Mouse (Mus musculus): Measurements from ENCODE around the gene Ifnar1. TPM values are rescaled to one million over a fixed set of nuclear protein-coding genes. Genes with fewer than 3 reads are reported as not detected.

Gene Ifnar1
- polyA plus RNA-seq, 1 experiment: 16.2 TPM

GRCm38 (mm10) chr16:91548996-91549395, 64.0 kb downstream of the Ifnar1 start:
- TF ChIP-seq E2F4 (IDR thresholded peaks at IDR 0.05; ENCODE audit: insufficient read depth) (no peak), REST (IDR thresholded peaks at IDR 0.05; ENCODE audit: insufficient read depth, insufficient read length) (no peak), MYOD1 (IDR thresholded peaks at IDR 0.05; ENCODE audit: control insufficient read depth in 1 of 3, insufficient read length in 2 of 3, low read depth in 2 of 3) (no peak)
- H3K27me3 ChIP-seq (ENCODE audit: control insufficient read depth, insufficient read depth, insufficient read length): no peaks in the 10 kb centered on the region

GRCm38 (mm10) chr16:91549616-91550015, 64.6 kb downstream of the Ifnar1 start:
- no peak overlapping the region for H3K4me2 ChIP-seq (ENCODE audit: low read depth)
- H3K36me3 ChIP-seq (ENCODE audit: control insufficient read depth, insufficient read depth): no peaks in the 10 kb centered on the region
- no peak overlapping the region for H3ac ChIP-seq (ENCODE audit: control insufficient read depth, insufficient read length)
- no peak overlapping the region for H3K4me3 ChIP-seq
- TF ChIP-seq POLR2AphosphoS2 (IDR thresholded peaks at IDR 0.05; ENCODE audit: insufficient read length, low read depth) (no peak), E2F4 (IDR thresholded peaks at IDR 0.05; ENCODE audit: insufficient read depth) (no peak), POLR2A (IDR thresholded peaks at IDR 0.05; ENCODE audit: insufficient read length, low read depth) (no peak), MYOD1 (IDR thresholded peaks at IDR 0.05; ENCODE audit: control insufficient read depth in 1 of 3, insufficient read length in 2 of 3, low read depth in 2 of 3) (no peak), TCF12 (IDR thresholded peaks at IDR 0.05; ENCODE audit: insufficient read depth, poor library complexity, severe bottlenecking) (no peak), CEBPB (IDR thresholded peaks at IDR 0.05; ENCODE audit: insufficient read depth, poor library complexity, severe bottlenecking) (no peak), TCF3 (IDR thresholded peaks at IDR 0.05; ENCODE audit: insufficient read length, low read depth) (no peak), REST (IDR thresholded peaks at IDR 0.05; ENCODE audit: insufficient read depth, insufficient read length) (no peak), SRF (IDR thresholded peaks at IDR 0.05; ENCODE audit: control insufficient read depth, insufficient read length, low read depth) (no peak), USF1 (IDR thresholded peaks at IDR 0.05; ENCODE audit: low read depth) (no peak), MYOG (IDR thresholded peaks at IDR 0.05; ENCODE audit: control insufficient read depth in 1 of 3, insufficient read depth in 1 of 3, insufficient read length in 2 of 3, low read depth in 2 of 3) (no peak), MAX (IDR thresholded peaks at IDR 0.05; ENCODE audit: low read depth) (no peak)
- peaks cover 22% of the 10 kb centered on the region for H3K79me2 ChIP-seq (ENCODE audit: control insufficient read depth, insufficient read depth)
- H3K27me3 ChIP-seq (ENCODE audit: control insufficient read depth, insufficient read depth, insufficient read length): no peaks in the 10 kb centered on the region

More at GRCm38 (mm10) chr16:91548996-91549395, 64.0 kb downstream of the Ifnar1 start:
- Histone ChIP-seq H3K4me3 (no peak overlapping the region), H3K4me2 (ENCODE audit: low read depth) (peak overlapping the region; percentile 92), H3K36me3 (ENCODE audit: control insufficient read depth, insufficient read depth) (no peaks in the 10 kb centered on the region), H3ac (ENCODE audit: control insufficient read depth, insufficient read length) (no peak overlapping the region), H3K79me2 (ENCODE audit: control insufficient read depth, insufficient read depth) (peaks cover 22% of the 10 kb centered on the region)

DNA sequence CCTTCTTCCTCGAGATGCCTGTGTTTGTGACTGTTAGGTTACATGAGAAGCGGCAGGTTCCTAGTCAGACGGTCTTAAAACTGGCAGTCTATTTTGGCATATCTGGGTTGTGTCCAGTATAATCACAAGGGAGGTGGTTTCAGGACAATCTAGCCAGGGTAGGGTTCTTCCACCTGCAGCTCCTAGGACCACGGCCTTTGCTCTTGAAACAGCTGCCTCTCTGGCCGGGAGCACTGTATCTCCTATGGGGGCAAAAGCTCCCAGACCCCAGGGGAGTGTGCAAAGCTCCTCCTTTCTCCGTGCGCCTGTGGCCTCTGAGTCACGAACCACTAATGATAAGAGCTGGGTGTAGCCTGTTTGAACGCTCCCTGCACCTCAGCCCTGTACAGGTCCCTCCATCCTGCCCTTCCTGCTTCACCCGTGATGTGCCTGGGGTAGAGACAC, 66.1 kb downstream of the Ifnar1 start:
- no peak overlapping the region for H3K4me3 ChIP-seq
- no peak overlapping the region for H3ac ChIP-seq (ENCODE audit: control insufficient read depth, insufficient read length)
- H3K4me2 ChIP-seq (ENCODE audit: low read depth): peak overlapping the region; percentile 18
- peaks cover 8% of the 10 kb centered on the region for H3K36me3 ChIP-seq (ENCODE audit: control insufficient read depth, insufficient read depth)
- H3K27me3 ChIP-seq (ENCODE audit: control insufficient read depth, insufficient read depth, insufficient read length): no peaks in the 10 kb centered on the region
- no peak for TF ChIP-seq POLR2A (IDR thresholded peaks at IDR 0.05; ENCODE audit: insufficient read length, low read depth)
- no peak for TF ChIP-seq REST (IDR thresholded peaks at IDR 0.05; ENCODE audit: insufficient read depth, insufficient read length)
- no peak for TF ChIP-seq SRF (IDR thresholded peaks at IDR 0.05; ENCODE audit: control insufficient read depth, insufficient read length, low read depth)
- peak in 1 of 3 experiments; percentile 43 for TF ChIP-seq MYOD1 (IDR thresholded peaks at IDR 0.05; ENCODE audit: control insufficient read depth in 1 of 3, insufficient read length in 2 of 3, low read depth in 2 of 3)
- TF ChIP-seq TCF12 (IDR thresholded peaks at IDR 0.05; ENCODE audit: insufficient read depth, poor library complexity, severe bottlenecking): no peak
- no peak for TF ChIP-seq TCF3 (IDR thresholded peaks at IDR 0.05; ENCODE audit: insufficient read length, low read depth)
- TF ChIP-seq USF1 (IDR thresholded peaks at IDR 0.05; ENCODE audit: low read depth): no peak
- no peak for TF ChIP-seq MAX (IDR thresholded peaks at IDR 0.05; ENCODE audit: low read depth)
- no peak for TF ChIP-seq CEBPB (IDR thresholded peaks at IDR 0.05; ENCODE audit: insufficient read depth, poor library complexity, severe bottlenecking)
- no peak for TF ChIP-seq E2F4 (IDR thresholded peaks at IDR 0.05; ENCODE audit: insufficient read depth)
- peak in 1 of 3 experiments; percentile 50 for TF ChIP-seq MYOG (IDR thresholded peaks at IDR 0.05; ENCODE audit: control insufficient read depth in 1 of 3, insufficient read depth in 1 of 3, insufficient read length in 2 of 3, low read depth in 2 of 3)
- no peak for TF ChIP-seq POLR2AphosphoS2 (IDR thresholded peaks at IDR 0.05; ENCODE audit: insufficient read length, low read depth)
- H3K79me2 ChIP-seq (ENCODE audit: control insufficient read depth, insufficient read depth): peaks cover 22% of the 10 kb centered on the region

GRCm38 (mm10) chr16:91552072-91552471, 67.0 kb downstream of the Ifnar1 start:
- no peak for TF ChIP-seq POLR2AphosphoS2 (IDR thresholded peaks at IDR 0.05; ENCODE audit: insufficient read length, low read depth)
- TF ChIP-seq CEBPB (IDR thresholded peaks at IDR 0.05; ENCODE audit: insufficient read depth, poor library complexity, severe bottlenecking): no peak
- TF ChIP-seq E2F4 (IDR thresholded peaks at IDR 0.05; ENCODE audit: insufficient read depth): no peak
- no peak overlapping the region for H3K4me3 ChIP-seq
- peaks cover 8% of the 10 kb centered on the region for H3K36me3 ChIP-seq (ENCODE audit: control insufficient read depth, insufficient read depth)
- no peaks in the 10 kb centered on the region for H3K27me3 ChIP-seq (ENCODE audit: control insufficient read depth, insufficient read depth, insufficient read length)
- H3K79me2 ChIP-seq (ENCODE audit: control insufficient read depth, insufficient read depth): peaks cover 22% of the 10 kb centered on the region
- H3K4me2 ChIP-seq (ENCODE audit: low read depth): no peak overlapping the region
- no peak overlapping the region for H3ac ChIP-seq (ENCODE audit: control insufficient read depth, insufficient read length)

DNA sequence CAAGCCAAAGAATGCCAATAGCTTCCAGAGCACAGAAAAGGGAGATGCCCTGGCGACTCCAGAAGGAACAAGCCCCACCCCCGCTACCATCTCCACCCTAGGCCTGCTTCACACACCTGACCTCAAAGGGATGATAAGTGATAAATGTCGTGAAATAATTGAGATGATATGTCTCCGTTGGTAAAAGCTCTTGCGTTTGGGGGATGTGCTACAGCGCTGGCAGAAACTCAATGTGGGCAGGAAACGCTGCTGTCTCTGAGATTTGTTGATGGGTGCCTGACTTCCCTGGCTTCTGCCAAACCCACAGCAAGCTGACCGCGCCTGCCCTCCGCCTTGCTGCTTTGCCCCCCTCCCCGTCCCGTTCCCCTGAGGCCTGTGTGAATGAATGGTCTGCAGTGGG, 68.6 kb downstream of the Ifnar1 start:
- TF ChIP-seq MYOD1 (IDR thresholded peaks at IDR 0.05; ENCODE audit: control insufficient read depth in 1 of 3, insufficient read length in 2 of 3, low read depth in 2 of 3) (no peak), TCF3 (IDR thresholded peaks at IDR 0.05; ENCODE audit: insufficient read length, low read depth) (no peak), SRF (IDR thresholded peaks at IDR 0.05; ENCODE audit: control insufficient read depth, insufficient read length, low read depth) (no peak), E2F4 (IDR thresholded peaks at IDR 0.05; ENCODE audit: insufficient read depth) (no peak), MYOG (IDR thresholded peaks at IDR 0.05; ENCODE audit: control insufficient read depth in 1 of 3, insufficient read depth in 1 of 3, insufficient read length in 2 of 3, low read depth in 2 of 3) (no peak), POLR2A (IDR thresholded peaks at IDR 0.05; ENCODE audit: insufficient read length, low read depth) (no peak), REST (IDR thresholded peaks at IDR 0.05; ENCODE audit: insufficient read depth, insufficient read length) (no peak), POLR2AphosphoS2 (IDR thresholded peaks at IDR 0.05; ENCODE audit: insufficient read length, low read depth) (no peak), CEBPB (IDR thresholded peaks at IDR 0.05; ENCODE audit: insufficient read depth, poor library complexity, severe bottlenecking) (no peak), TCF12 (IDR thresholded peaks at IDR 0.05; ENCODE audit: insufficient read depth, poor library complexity, severe bottlenecking) (no peak)

More for the DNA sequence above, 68.6 kb downstream of the Ifnar1 start:
- Histone ChIP-seq H3K4me2 (ENCODE audit: low read depth) (no peak overlapping the region), H3K4me3 (no peak overlapping the region), H3K79me2 (ENCODE audit: control insufficient read depth, insufficient read depth) (peaks cover 9% of the 10 kb centered on the region), H3ac (ENCODE audit: control insufficient read depth, insufficient read length) (no peak overlapping the region), H3K36me3 (ENCODE audit: control insufficient read depth, insufficient read depth) (peaks cover 8% of the 10 kb centered on the region), H3K27me3 (ENCODE audit: control insufficient read depth, insufficient read depth, insufficient read length) (no peaks in the 10 kb centered on the region)
